Mouse (Mus musculus): ENCODE data around the gene Psmb10.
"Not testable (repeated sequence)": the region's sequence is repeated elsewhere in the genome, so short reads cannot be mapped to it uniquely, and the experiment has no call there.

Psmb10 gene

GRCm38 (mm10) chr8:105938306-105938669 lies at the start of gene Psmb10:
Gene Psmb10, minus strand, starts transcription at chr8:105938444.
- DNase-seq (ENCODE audit: low spot score in 2 of 2) = no peak

- not testable (repeated sequence) for DNase-seq (ENCODE audit: low spot score in 2 of 2)
These were observed 45.2 kb upstream of the Psmb10 start for GRCm38 (mm10) chr8:105983406-105983805.

GRCm38 (mm10) chr8:105981146-105981545 lies 42.9 kb upstream of the Psmb10 start:
- DNase-seq (ENCODE audit: low spot score in 2 of 2) = no peak

GRCm38 (mm10) chr8:105979325-105979724 lies 41.1 kb upstream of the Psmb10 start, which contains the start of gene Dpep3:
Gene Dpep3, minus strand, starts transcription at chr8:105979429.
- DNase-seq (ENCODE audit: low spot score in 2 of 2) = no peak

- DNase-seq (ENCODE audit: low spot score in 2 of 2) = no peak
These were observed 37.1 kb upstream of the Psmb10 start for GRCm38 (mm10) chr8:105975363-105975762.

GRCm38 (mm10) chr8:105971019-105971720 lies 32.9 kb upstream of the Psmb10 start:
- no peak for DNase-seq (ENCODE audit: low spot score in 2 of 2)

GRCm38 (mm10) chr8:105969367-105969766 lies 31.1 kb upstream of the Psmb10 start:
- DNase-seq (ENCODE audit: low spot score in 2 of 2) = no peak

GRCm38 (mm10) chr8:105966692-105967311 lies 28.6 kb upstream of the Psmb10 start:
- DNase-seq (ENCODE audit: low spot score in 2 of 2) = peak in 1 of 2 experiments; percentile 22

- peak; percentile 55 to 67 for DNase-seq (ENCODE audit: low spot score in 2 of 2)
These were observed 27.7 kb upstream of the Psmb10 start, which contains the start of gene Slc12a4 for GRCm38 (mm10) chr8:105965905-105966341. Gene Slc12a4, minus strand, starts transcription at chr8:105966097.

- DNase-seq (ENCODE audit: low spot score in 2 of 2) = peak; percentile 29 to 39
These were observed 27.1 kb upstream of the Psmb10 start for GRCm38 (mm10) chr8:105965266-105965904.

- no peak for DNase-seq (ENCODE audit: low spot score in 2 of 2)
These were observed 26.4 kb upstream of the Psmb10 start for GRCm38 (mm10) chr8:105964506-105965265.

GRCm38 (mm10) chr8:105961536-105961935 lies 23.3 kb upstream of the Psmb10 start:
- DNase-seq (ENCODE audit: low spot score in 2 of 2) = no peak

- no peak for DNase-seq (ENCODE audit: low spot score in 2 of 2)
These were observed 22.9 kb upstream of the Psmb10 start for GRCm38 (mm10) chr8:105961101-105961500.

GRCm38 (mm10) chr8:105959350-105959749 lies 21.1 kb upstream of the Psmb10 start:
- DNase-seq (ENCODE audit: low spot score in 2 of 2) = no peak

GRCm38 (mm10) chr8:105957813-105958212 lies 19.6 kb upstream of the Psmb10 start:
- no peak for DNase-seq (ENCODE audit: low spot score in 2 of 2)

GRCm38 (mm10) chr8:105956556-105956955 lies 18.3 kb upstream of the Psmb10 start:
- DNase-seq (ENCODE audit: low spot score in 2 of 2) = no peak

- no peak for DNase-seq (ENCODE audit: low spot score in 2 of 2)
These were observed 12.9 kb upstream of the Psmb10 start for GRCm38 (mm10) chr8:105951057-105951659.

- no peak for DNase-seq (ENCODE audit: low spot score in 2 of 2)
These were observed 11.1 kb upstream of the Psmb10 start for GRCm38 (mm10) chr8:105949350-105949749.

- DNase-seq (ENCODE audit: low spot score in 2 of 2) = no peak
These were observed 5.1 kb upstream of the Psmb10 start, which contains the start of gene Lcat for GRCm38 (mm10) chr8:105943321-105943739. Gene Lcat, minus strand, starts transcription at chr8:105943382.

- DNase-seq (ENCODE audit: low spot score in 2 of 2) = no peak
These were observed 4.3 kb upstream of the Psmb10 start for GRCm38 (mm10) chr8:105942542-105942941.

GRCm38 (mm10) chr8:105942026-105942425 lies 3.8 kb upstream of the Psmb10 start:
- DNase-seq (ENCODE audit: low spot score in 2 of 2) = no peak
